Mouse (Mus musculus): ENCODE measurements around the gene Mt2. TPM values are rescaled to one million over a fixed set of nuclear protein-coding genes. Genes with fewer than 3 reads are reported as not detected.

Mt2 gene
- total and polyA plus RNA-seq, 3 experiments = 541 to 9,419 (median 2,753) TPM

DNA sequence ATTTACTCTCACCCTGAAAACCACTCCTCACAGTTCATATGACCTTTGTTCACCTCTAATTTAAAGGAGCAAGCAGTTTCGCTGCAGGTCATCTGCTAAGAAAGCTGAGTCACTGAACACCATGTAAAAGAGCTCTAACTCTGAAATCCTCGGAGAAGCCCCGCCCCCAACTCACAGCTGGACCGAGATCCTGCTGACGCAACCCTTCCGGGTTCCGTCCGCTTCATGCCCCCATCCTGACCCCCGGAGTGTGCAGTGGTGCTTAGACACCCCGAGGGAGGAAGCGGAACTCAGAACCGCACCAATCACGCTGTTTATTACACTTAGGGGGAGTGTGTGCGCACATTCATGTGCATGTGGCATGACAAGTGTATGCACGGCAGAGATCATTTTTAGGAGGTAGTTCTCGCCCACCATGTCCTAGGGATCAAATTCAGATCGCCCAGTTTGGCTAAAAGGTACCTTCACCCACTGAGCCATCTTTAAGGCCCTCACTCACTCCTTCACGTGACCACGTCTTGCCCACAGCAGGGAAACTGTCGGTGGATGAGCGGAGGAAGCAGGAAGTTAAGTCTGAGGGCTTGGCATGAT is 18.7 kb downstream of the Mt2 start:
- DNase-seq (ENCODE audit: low spot score) (peak; percentile 83), ATAC-seq (ENCODE audit: extremely low read depth, insufficient number of reproducible peaks, low FRiP score, poor library complexity, severe bottlenecking) (peak; percentile 83)
- Histone ChIP-seq H3K4me1 (ENCODE audit: insufficient read depth, low read depth, low read length) (peaks cover 45% of the 10 kb centered on the region), H3K36me3 (replicated peaks) (no peaks in the 10 kb centered on the region), H3K27me3 (ENCODE audit: insufficient read depth, low read length) (peaks cover 7% of the 10 kb centered on the region; the same call in 1 of the 2 replicates), H3K4me3 (ENCODE audit: low read depth, low read length) (peak overlapping the region; percentile 65; the same call in 1 of the 2 replicates), H3K9me3 (replicated peaks) (no peaks in the 10 kb centered on the region)
- TF ChIP-seq POLR2AphosphoS5 (IDR thresholded peaks at IDR 0.05; ENCODE audit: insufficient replicate concordance, low read depth, low read length) = no peak
- no peak for TF ChIP-seq GATA1 (IDR thresholded peaks at IDR 0.05; ENCODE audit: borderline replicate concordance, low read length)
- no peak for TF ChIP-seq CTCF (IDR thresholded peaks at IDR 0.05; ENCODE audit: low read depth, low read length)
- no peak for TF ChIP-seq GATA2 (IDR thresholded peaks at IDR 0.05; ENCODE audit: borderline replicate concordance, low read depth, low read length)
- TF ChIP-seq TAL1 (conservative IDR thresholded peaks at IDR 0.05; ENCODE audit: low read depth, low read length) = no peak

DNA sequence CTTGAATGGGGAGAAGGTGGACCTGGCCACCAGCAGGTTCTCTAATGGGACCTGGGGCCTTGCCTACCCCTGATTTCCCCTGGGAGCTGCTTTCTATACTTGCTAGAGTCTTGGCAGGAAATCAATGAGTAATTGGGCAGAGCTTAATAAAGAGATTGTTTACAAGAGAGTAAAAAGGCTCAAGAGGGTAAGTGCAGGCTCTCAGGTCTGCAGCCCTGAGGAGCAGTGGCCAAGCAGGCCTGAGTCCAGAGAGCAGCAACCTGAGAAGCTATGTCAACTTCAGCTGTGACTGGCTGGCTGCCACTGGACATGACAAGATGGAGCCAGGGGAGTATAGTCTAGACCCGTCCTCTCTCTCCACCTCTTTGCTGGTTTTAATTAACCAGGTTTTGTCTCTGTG is 20.5 kb downstream of the Mt2 start:
- Histone ChIP-seq H3K4me3 (ENCODE audit: low read depth, low read length) (no peak overlapping the region), H3K36me3 (replicated peaks) (no peaks in the 10 kb centered on the region), H3K9me3 (replicated peaks) (no peaks in the 10 kb centered on the region), H3K4me1 (ENCODE audit: insufficient read depth, low read depth, low read length) (peaks cover 30% of the 10 kb centered on the region), H3K27me3 (ENCODE audit: insufficient read depth, low read length) (peaks cover 4% of the 10 kb centered on the region; the same call in 1 of the 2 replicates)
- no peak for TF ChIP-seq TAL1 (conservative IDR thresholded peaks at IDR 0.05; ENCODE audit: low read depth, low read length)
- TF ChIP-seq POLR2AphosphoS5 (IDR thresholded peaks at IDR 0.05; ENCODE audit: insufficient replicate concordance, low read depth, low read length) = no peak
- TF ChIP-seq CTCF (IDR thresholded peaks at IDR 0.05; ENCODE audit: low read depth, low read length) = no peak
- no peak for TF ChIP-seq GATA1 (IDR thresholded peaks at IDR 0.05; ENCODE audit: borderline replicate concordance, low read length)
- TF ChIP-seq GATA2 (IDR thresholded peaks at IDR 0.05; ENCODE audit: borderline replicate concordance, low read depth, low read length) = no peak
- DNase-seq (ENCODE audit: low spot score) = no peak
- ATAC-seq (ENCODE audit: extremely low read depth, insufficient number of reproducible peaks, low FRiP score, poor library complexity, severe bottlenecking) = no peak

DNA sequence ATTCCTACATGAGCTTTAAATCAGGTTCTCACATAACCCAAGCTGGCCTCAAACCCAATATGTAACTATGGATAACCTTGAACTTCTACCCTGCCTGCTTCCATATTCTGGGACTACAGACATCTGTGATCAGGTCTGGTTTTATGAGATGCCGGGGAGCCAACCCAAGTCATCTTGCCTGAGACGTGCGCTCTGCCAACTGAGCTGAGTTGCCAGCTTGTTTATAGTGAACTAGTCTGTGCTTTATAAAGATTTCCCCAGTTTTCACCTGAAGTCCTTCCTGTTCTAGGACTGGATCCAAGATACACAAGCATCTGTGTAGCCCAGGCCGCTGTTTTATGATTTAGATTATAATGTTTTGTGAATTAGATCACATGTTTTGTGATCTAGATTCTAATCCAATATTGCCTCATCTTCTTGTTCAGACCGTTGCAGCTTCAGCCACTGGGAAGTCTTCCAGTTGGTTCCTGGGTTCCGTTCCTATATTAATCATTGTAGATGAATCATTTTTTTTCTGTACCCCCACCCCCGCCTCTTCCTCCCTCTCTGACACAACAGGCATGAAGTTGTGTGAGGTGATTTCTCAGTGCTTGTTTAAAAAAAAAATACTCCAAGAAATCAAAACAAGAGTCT is 22.2 kb downstream of the Mt2 start:
- Histone ChIP-seq H3K9me3 (replicated peaks) (no peaks in the 10 kb centered on the region), H3K36me3 (replicated peaks) (no peaks in the 10 kb centered on the region), H3K27me3 (ENCODE audit: insufficient read depth, low read length) (peaks cover 4% of the 10 kb centered on the region; the same call in 1 of the 2 replicates), H3K4me3 (ENCODE audit: low read depth, low read length) (no peak overlapping the region), H3K4me1 (ENCODE audit: insufficient read depth, low read depth, low read length) (peaks cover 24% of the 10 kb centered on the region)
- ATAC-seq (ENCODE audit: extremely low read depth, insufficient number of reproducible peaks, low FRiP score, poor library complexity, severe bottlenecking) = no peak
- TF ChIP-seq TAL1 (conservative IDR thresholded peaks at IDR 0.05; ENCODE audit: low read depth, low read length) (no peak), CTCF (IDR thresholded peaks at IDR 0.05; ENCODE audit: low read depth, low read length) (no peak), GATA2 (IDR thresholded peaks at IDR 0.05; ENCODE audit: borderline replicate concordance, low read depth, low read length) (no peak), POLR2AphosphoS5 (IDR thresholded peaks at IDR 0.05; ENCODE audit: insufficient replicate concordance, low read depth, low read length) (no peak), GATA1 (IDR thresholded peaks at IDR 0.05; ENCODE audit: borderline replicate concordance, low read length) (no peak)
- no peak for DNase-seq (ENCODE audit: low spot score)

DNA sequence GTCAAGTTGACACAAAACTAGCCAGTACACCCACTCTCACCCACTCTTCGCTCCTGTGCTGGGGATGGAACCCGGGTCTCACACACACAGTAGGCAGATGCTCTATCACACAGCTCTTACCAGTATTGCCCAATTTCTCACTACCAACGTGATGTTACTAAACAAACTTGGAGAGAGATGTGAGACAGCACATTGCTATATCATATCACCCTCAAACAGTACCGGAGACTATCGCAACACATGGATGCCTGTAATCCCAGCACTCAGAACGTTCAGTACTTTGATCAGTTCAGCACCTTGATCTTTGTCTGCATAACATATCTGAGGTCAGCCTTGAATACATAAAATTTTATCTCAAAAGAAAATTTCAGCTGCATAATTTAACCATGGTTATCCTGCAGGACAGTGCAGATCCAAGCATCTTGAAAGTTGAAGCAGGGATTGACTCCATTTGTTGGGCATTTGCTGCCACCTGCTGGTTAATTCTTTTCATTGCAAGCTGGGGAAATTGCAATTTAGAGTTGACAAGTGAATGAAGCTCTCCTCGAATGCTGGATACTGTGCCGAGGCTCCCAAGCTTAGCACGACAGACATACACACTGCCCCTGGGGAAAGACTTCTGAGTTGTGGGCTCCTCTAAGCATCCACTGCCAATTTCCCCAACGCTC is 26.9 kb downstream of the Mt2 start:
- ATAC-seq (ENCODE audit: extremely low read depth, insufficient number of reproducible peaks, low FRiP score, poor library complexity, severe bottlenecking) = peak; percentile 22; the same call in 1 of the 2 replicates
- Histone ChIP-seq H3K4me3 (ENCODE audit: low read depth, low read length) (no peak overlapping the region), H3K9me3 (replicated peaks) (no peaks in the 10 kb centered on the region), H3K4me1 (ENCODE audit: insufficient read depth, low read depth, low read length) (peaks cover 3% of the 10 kb centered on the region; the same call in 1 of the 2 replicates), H3K36me3 (replicated peaks) (no peaks in the 10 kb centered on the region), H3K27me3 (ENCODE audit: insufficient read depth, low read length) (0 out of 2 replicates have a peak, but pooled peaks cover 3% of the 10 kb centered on the region)
- DNase-seq (ENCODE audit: low spot score) = peak; percentile 54
- TF ChIP-seq CTCF (IDR thresholded peaks at IDR 0.05; ENCODE audit: low read depth, low read length) (peak; percentile 73), TAL1 (conservative IDR thresholded peaks at IDR 0.05; ENCODE audit: low read depth, low read length) (no peak)

DNA sequence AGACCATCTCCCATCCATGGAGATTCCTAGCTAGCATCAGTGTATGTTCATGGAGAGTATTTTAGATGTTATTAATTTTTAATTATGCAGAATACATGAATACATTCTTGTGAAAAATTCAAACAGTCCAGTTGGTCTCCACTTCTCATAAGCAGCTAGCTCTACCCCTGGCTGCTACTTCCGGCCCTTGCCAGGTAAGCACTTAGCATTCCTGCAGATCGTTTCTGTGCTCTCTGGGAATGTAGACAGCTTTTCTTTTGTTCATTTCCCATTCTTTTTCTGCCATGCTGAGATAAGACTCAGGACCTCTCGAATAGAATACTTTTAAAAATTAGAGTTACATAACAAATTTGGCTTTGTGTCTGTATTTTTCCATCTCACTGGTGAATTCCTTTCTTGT is 31.6 kb downstream of the Mt2 start:
- ATAC-seq (ENCODE audit: extremely low read depth, insufficient number of reproducible peaks, low FRiP score, poor library complexity, severe bottlenecking) (no peak), DNase-seq (ENCODE audit: low spot score) (no peak)
- Histone ChIP-seq H3K4me3 (ENCODE audit: low read depth, low read length) (no peak overlapping the region), H3K27me3 (ENCODE audit: insufficient read depth, low read length) (peaks cover 15% of the 10 kb centered on the region), H3K36me3 (replicated peaks) (no peaks in the 10 kb centered on the region), H3K4me1 (ENCODE audit: insufficient read depth, low read depth, low read length) (peaks cover 3% of the 10 kb centered on the region; the same call in 1 of the 2 replicates), H3K9me3 (replicated peaks) (no peaks in the 10 kb centered on the region)
- TF ChIP-seq GATA2 (IDR thresholded peaks at IDR 0.05; ENCODE audit: borderline replicate concordance, low read depth, low read length) = no peak
- TF ChIP-seq TAL1 (conservative IDR thresholded peaks at IDR 0.05; ENCODE audit: low read depth, low read length) = no peak
- TF ChIP-seq POLR2AphosphoS5 (IDR thresholded peaks at IDR 0.05; ENCODE audit: insufficient replicate concordance, low read depth, low read length) = no peak
- no peak for TF ChIP-seq GATA1 (IDR thresholded peaks at IDR 0.05; ENCODE audit: borderline replicate concordance, low read length)
- TF ChIP-seq CTCF (IDR thresholded peaks at IDR 0.05; ENCODE audit: low read depth, low read length) = no peak

DNA sequence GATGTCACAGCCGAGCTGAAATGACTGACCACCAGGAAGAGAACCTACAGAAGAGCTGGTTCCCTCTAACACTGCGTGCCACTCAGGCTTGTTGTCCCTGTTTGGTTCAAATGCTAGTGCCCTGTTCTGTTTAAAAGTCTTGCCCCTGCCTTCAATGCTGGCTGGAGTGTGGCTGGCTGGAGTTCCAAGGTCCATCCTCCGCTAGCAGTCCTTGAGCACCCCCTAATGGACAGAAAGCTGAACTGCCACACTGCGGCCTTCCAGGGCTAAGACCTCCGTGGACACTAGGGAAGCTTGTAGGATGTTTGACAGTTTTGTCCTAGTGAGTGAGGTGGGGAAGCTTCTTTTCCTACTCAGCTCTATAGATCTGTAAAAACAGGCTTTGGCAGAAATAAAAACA is 33.3 kb downstream of the Mt2 start:
- no peak overlapping the region for H3K4me3 ChIP-seq (ENCODE audit: low read depth, low read length)
- H3K9me3 ChIP-seq (replicated peaks) = no peaks in the 10 kb centered on the region
- ATAC-seq (ENCODE audit: extremely low read depth, insufficient number of reproducible peaks, low FRiP score, poor library complexity, severe bottlenecking) = peak; percentile 63
- DNase-seq (ENCODE audit: low spot score) = peak; percentile 71
- H3K4me1 ChIP-seq (ENCODE audit: insufficient read depth, low read depth, low read length) = no peaks in the 10 kb centered on the region; the same call in 1 of the 2 replicates
- H3K36me3 ChIP-seq (replicated peaks) = no peaks in the 10 kb centered on the region
- TF ChIP-seq CTCF (IDR thresholded peaks at IDR 0.05; ENCODE audit: low read depth, low read length) (peak; percentile 87), TAL1 (conservative IDR thresholded peaks at IDR 0.05; ENCODE audit: low read depth, low read length) (no peak)
- peaks cover 21% of the 10 kb centered on the region for H3K27me3 ChIP-seq (ENCODE audit: insufficient read depth, low read length)
